Mouse (Mus musculus) spleen, postnatal 4 days (tissue): ENCODE measurements at regions not wholly inside any gene's neighbourhood (a gene's known extent, or its start where the extent isn't known, plus 50 kb on each side); places are given as distances from the start of the nearest gene placed in this dataset.

Experiments
- DNase-seq, 2 experiments: peaks; one replicate each; pipeline ENCODE4 v3.0.0; 2022; ENCODE audit warnings: low spot score in 2 of 2

- DNase-seq, result no peak
These were observed 54.5 kb upstream of the Meis1 start for GRCm38 (mm10) chr11:19073265-19073664.

- no peak for DNase-seq
These were observed 55.2 kb upstream of the Meis1 start for GRCm38 (mm10) chr11:19073887-19074564.

DNA sequence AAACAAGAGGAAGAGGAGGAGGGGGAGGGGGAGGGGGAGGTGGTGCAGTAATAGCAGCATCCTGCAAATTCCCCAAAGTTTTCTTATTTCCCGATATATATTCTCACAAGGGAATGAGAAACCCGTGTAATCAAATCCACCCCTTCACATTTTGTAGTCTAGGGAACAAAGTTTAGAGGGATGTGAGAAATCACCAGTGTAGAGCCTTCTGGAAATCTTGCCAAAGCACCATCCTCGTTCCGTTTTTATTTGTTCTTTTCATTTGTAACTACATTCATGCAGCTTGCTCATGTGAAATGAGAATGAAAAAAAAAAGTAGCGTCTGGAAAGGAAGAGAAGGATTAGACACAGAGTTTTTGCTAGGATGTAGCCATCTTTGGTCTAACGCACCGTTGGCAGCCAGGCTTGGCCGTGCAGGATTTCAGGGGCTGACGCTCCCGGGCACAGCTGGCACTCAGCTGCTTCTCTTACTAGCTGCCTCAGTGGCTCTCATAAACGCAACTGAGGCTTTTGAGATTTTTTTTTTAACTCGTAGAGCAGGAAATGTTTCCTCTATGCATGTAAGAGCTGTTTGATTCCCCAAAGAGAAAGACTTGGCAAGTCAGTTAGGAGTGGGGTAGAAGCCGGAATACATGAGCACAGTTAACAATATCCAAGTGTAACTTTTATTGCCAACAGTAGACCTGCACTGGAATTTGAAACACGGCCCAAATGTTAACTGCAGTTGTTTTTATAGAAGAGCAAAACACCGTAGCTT lies 72.5 kb upstream of the Meis1 start:
- no peak for DNase-seq

GRCm38 (mm10) chr11:19092967-19093745 lies 74.4 kb upstream of the Meis1 start:
- no peak for DNase-seq

- DNase-seq, result no peak
These were observed 75.0 kb upstream of the Meis1 start for GRCm38 (mm10) chr11:19093749-19094148.

DNA sequence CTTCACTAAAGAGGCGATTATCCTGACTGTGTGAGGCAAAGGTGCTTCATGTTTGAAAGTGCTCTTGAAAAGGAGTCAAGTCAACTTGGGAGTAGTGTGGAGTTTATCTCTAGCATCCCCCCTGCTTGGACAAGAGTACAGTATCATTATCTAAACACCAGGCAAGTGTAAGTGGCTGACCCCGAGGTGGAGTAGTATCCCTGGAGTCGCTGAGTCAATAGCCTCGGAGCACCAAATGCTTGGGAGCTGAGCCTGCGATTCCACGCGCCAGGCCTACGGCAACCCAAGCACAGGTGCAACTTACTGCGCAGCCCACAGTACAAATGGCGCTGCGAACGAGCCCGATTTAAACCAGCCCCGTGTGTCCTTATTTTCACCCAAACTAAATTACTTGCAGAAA lies 75.4 kb upstream of the Meis1 start:
- no peak for DNase-seq

- DNase-seq, result no peak
These were observed 84.3 kb upstream of the Meis1 start for GRCm38 (mm10) chr11:19102981-19103568.

GRCm38 (mm10) chr11:19107180-19107579 lies 88.4 kb upstream of the Meis1 start:
- no peak for DNase-seq

GRCm38 (mm10) chr11:19109055-19109454 lies 90.3 kb upstream of the Meis1 start:
- DNase-seq, result no peak

- no peak for DNase-seq
These were observed 93.3 kb upstream of the Meis1 start for GRCm38 (mm10) chr11:19111916-19112575.

GRCm38 (mm10) chr11:19117121-19117520 lies 98.3 kb upstream of the Meis1 start:
- no peak for DNase-seq

DNA sequence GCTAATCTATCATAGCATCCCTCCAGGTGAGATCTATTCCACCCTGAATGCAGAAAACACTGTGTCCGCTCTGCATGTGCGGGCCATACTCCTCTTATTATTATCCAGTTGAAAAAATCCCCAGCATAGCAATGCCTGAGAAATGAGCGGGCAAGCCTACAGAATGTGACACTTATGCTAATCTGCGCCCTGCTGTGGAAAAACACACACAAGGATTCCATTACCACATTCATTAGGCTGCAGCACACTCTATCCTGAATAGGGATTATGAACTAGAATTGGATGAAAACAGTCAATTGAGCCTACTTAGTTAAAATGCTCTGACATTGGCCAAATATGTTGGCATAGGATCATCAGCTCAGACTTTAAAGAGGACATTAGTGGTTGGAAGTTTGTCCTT lies 99.5 kb upstream of the Meis1 start:
- DNase-seq, result no peak

DNA sequence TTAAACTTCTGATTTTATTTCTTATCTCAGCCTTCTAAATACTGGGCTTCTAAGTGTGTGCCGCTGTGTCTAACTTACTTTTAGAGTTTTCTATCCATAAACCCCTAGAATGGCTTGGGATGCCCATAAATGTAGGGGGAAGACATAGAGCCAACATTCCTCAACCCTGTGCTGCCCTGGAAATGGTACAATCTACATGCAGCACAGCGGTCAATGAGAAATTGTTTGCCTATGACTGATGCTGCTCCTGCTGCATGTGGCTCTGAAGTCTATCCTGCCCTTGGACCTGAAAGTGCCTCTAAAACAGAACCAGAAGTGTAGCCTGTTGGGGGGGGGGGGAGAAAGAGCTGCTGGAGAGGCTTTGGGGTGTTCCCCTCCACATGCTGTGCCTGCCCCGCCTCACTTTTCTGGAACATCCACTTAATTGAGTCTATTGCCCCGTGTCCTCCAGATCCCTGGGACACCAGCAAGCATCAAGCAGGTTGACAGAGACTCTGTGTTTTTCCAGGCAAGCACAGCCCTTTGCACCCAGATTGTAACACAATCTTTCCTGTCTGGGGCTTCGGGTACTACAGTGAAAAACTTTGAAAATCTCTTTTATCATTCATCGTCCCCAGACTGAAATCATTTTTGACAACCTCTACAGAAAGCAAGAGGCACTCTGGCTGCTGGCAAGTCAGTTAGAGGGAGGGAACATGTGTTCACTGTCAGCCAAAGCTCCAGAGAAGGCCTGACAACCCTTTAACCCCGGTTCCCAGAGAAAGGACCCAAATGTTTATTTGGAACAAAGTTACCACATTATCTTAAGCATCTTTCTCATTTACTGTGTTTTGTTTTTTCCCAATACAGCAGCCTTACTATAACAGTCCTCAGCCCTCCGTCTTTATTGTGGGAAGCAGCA lies 101.4 kb upstream of the Meis1 start:
- no peak for DNase-seq

- no peak for DNase-seq
These were observed 102.1 kb upstream of the Meis1 start for GRCm38 (mm10) chr11:19120871-19121270.

- no peak for DNase-seq
These were observed 116.7 kb upstream of the Meis1 start for GRCm38 (mm10) chr11:19135375-19136050.

DNA sequence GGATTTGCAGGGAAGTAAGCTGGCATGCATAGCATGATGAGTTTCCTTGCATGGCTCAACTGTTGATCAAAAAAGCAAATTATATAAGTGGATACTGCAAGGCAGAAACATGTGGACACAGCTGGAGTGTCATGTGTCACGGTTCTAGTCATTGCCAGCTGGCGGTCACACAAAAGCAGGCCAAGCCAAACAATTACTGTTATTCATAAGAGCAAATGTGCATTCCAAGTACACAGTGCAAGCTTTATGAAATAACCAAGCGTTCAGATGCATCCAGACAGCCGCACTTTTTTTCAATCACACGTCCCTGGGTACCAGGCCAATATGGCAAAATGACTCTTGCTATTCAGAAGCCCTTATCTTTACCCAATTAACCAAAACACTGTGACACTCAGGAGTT lies 119.6 kb upstream of the Meis1 start:
- no peak for DNase-seq

- DNase-seq, result no peak
These were observed 120.0 kb upstream of the Meis1 start for GRCm38 (mm10) chr11:19138831-19139230.

- DNase-seq, result no peak
These were observed 124.6 kb upstream of the Meis1 start for GRCm38 (mm10) chr11:19143267-19144000.

DNA sequence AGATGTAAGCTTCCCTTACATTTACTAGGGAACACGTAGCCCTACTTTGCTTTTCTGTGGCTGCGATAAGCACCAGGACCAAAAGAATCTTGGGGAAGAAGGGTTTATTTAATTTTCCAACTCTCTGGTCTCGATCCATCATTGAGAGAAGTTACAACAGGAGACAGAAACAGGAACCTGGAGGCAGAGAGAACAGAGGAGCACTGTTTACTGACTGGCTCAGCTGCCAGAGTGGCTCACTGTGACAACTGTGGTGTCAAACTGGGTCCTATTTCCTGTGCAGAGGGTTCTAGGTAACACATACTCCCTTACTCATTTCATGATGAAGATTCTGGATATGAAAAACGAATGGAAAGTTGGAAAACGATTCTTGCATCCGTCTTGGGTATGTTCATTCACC lies 125.7 kb upstream of the Meis1 start:
- no peak for DNase-seq
